Mouse (Mus musculus): ENCODE data around the gene Olfr1410. TPM values are rescaled to one million over a fixed set of nuclear protein-coding genes. Genes with fewer than 3 reads are reported as not detected.

Gene Olfr1410
- polyA plus RNA-seq (2015; fragmentation: Nextera tagmentation; extraction: Ambion mirVana): not detected in 2 replicates

DNA sequence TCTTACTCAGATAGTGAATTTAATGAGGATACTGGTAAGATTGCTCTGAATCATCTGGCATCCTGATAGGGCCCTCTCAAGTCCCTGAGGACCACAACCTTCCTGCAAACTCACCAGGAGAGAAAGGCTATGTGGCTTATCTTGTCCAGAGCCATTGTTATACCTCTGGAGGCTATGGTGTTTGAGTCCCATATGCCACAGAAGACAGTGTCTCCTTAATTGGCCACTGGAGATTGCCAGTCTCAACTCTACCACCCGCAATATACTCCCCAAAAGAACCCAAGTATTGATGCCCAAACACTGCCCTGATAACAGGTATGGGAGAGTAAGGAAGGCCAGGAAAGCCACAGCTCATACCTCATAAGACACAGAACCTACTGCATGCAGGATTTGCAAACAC, at the start of gene Olfr1410:
Olfr1410 (plus strand) TSS at position 301 of the 400 bp plus-strand sequence.
- H3K4me2 ChIP-seq: no peak within 1 kb of the TSS
- 56% methylated on average over 1 of the region's 1 CpGs for WGBS (ENCODE audit: insufficient replicate concordance)
- H3K27me3 ChIP-seq: no peaks in the 10 kb centered on the region
- no peaks in the 10 kb centered on the region for H3K9me3 ChIP-seq (replicated peaks)
- H3K9ac ChIP-seq: no peak within 1 kb of the TSS
- H3K27ac ChIP-seq (replicated peaks): no peak within 1 kb of the TSS
- H3K36me3 ChIP-seq (replicated peaks): no peaks in the 10 kb centered on the region
- H3K4me1 ChIP-seq (replicated peaks): no peaks in the 10 kb centered on the region
- no peak within 1 kb of the TSS for H3K4me3 ChIP-seq (replicated peaks)
- ATAC-seq (ENCODE audit: insufficient read depth): no peak

- no peak within 1 kb of the TSS for H3K27ac ChIP-seq (replicated peaks)
- H3K27me3 ChIP-seq: no peaks in the 10 kb centered on the region
- H3K4me1 ChIP-seq (replicated peaks): no peaks in the 10 kb centered on the region
- H3K36me3 ChIP-seq (replicated peaks): no peaks in the 10 kb centered on the region
- WGBS (ENCODE audit: insufficient replicate concordance): 52% methylated on average over 3 of the region's 3 CpGs
- H3K9me3 ChIP-seq (replicated peaks): no peaks in the 10 kb centered on the region
- ATAC-seq (ENCODE audit: insufficient read depth): no peak
- H3K9ac ChIP-seq: no peak within 1 kb of the TSS
- no peak within 1 kb of the TSS for H3K4me2 ChIP-seq
- H3K4me3 ChIP-seq (replicated peaks): no peak within 1 kb of the TSS
Observed at GRCm38 (mm10) chr1:92571022-92571421, 34.6 kb upstream of the Olfr1410 start, which contains the start of gene Olfr1413. Gene Olfr1413, plus strand, starts transcription at chr1:92571322.

- Histone ChIP-seq H3K27ac (replicated peaks) (no peak within 1 kb of the TSS), H3K36me3 (replicated peaks) (no peaks in the 10 kb centered on the region), H3K4me3 (replicated peaks) (no peak within 1 kb of the TSS), H3K9me3 (replicated peaks) (no peaks in the 10 kb centered on the region), H3K9ac (no peak within 1 kb of the TSS), H3K4me1 (replicated peaks) (no peaks in the 10 kb centered on the region), H3K4me2 (no peak within 1 kb of the TSS), H3K27me3 (no peaks in the 10 kb centered on the region)
- ATAC-seq (ENCODE audit: insufficient read depth): no peak
- WGBS (ENCODE audit: insufficient replicate concordance): 62% methylated on average over 2 of the region's 2 CpGs
Observed at GRCm38 (mm10) chr1:92585479-92585878, 20.1 kb upstream of the Olfr1410 start, which contains the start of gene Olfr1412. Gene Olfr1412, plus strand, starts transcription at chr1:92585779.

GRCm38 (mm10) chr1:92594111-92594510, 11.5 kb upstream of the Olfr1410 start, which contains the start of gene Olfr1411:
Gene Olfr1411, plus strand, starts transcription at chr1:92594411.
- Histone ChIP-seq H3K36me3 (replicated peaks) (no peaks in the 10 kb centered on the region), H3K9me3 (replicated peaks) (no peaks in the 10 kb centered on the region), H3K9ac (no peak within 1 kb of the TSS), H3K27me3 (no peaks in the 10 kb centered on the region), H3K4me3 (replicated peaks) (no peak within 1 kb of the TSS), H3K27ac (replicated peaks) (no peak within 1 kb of the TSS), H3K4me1 (replicated peaks) (no peaks in the 10 kb centered on the region), H3K4me2 (no peak within 1 kb of the TSS)
- ATAC-seq (ENCODE audit: insufficient read depth): no peak

- no peak for ATAC-seq (ENCODE audit: insufficient read depth)
- H3K27ac ChIP-seq (replicated peaks): no peak overlapping the region
- H3K36me3 ChIP-seq (replicated peaks): no peaks in the 10 kb centered on the region
- no peak overlapping the region for H3K9ac ChIP-seq
- no peaks in the 10 kb centered on the region for H3K9me3 ChIP-seq (replicated peaks)
- WGBS (ENCODE audit: insufficient replicate concordance): 64% methylated on average over 3 of the region's 3 CpGs
- no peak overlapping the region for H3K4me3 ChIP-seq (replicated peaks)
- no peaks in the 10 kb centered on the region for H3K4me1 ChIP-seq (replicated peaks)
- H3K27me3 ChIP-seq: no peaks in the 10 kb centered on the region
- no peak overlapping the region for H3K4me2 ChIP-seq
Observed at GRCm38 (mm10) chr1:92596019-92596418, 9.6 kb upstream of the Olfr1410 start.

DNA sequence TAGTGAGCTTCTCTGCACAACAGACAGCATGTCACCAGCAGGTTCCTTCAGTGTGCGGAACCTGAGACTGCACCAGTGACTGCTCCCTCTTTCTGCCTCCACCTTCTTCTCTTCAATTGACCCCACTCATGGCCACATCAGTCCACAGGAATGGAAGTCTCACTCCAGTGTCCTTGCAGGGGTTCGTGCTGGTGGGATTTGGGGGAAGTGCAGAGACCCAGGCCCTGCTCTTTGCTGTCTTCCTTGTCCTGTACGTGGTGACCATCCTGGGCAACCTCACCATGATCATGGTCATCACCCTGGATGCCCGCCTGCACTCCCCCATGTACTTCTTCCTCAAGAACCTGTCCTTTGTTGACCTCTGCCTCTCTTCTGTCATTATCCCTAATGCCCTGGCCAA, 2.1 kb downstream of the Olfr1410 start:
- WGBS (ENCODE audit: insufficient replicate concordance): 56% methylated on average over 4 of the region's 4 CpGs
- no peak for ATAC-seq (ENCODE audit: insufficient read depth)

GRCm38 (mm10) chr1:92611008-92611407, 5.4 kb downstream of the Olfr1410 start:
- Histone ChIP-seq H3K36me3 (replicated peaks) (no peaks in the 10 kb centered on the region), H3K27ac (replicated peaks) (no peak overlapping the region), H3K27me3 (no peaks in the 10 kb centered on the region; the same call in 1 of the 2 replicates), H3K9me3 (replicated peaks) (no peaks in the 10 kb centered on the region), H3K9ac (no peak overlapping the region), H3K4me3 (replicated peaks) (no peak overlapping the region), H3K4me2 (no peak overlapping the region), H3K4me1 (replicated peaks) (no peaks in the 10 kb centered on the region)
- ATAC-seq (ENCODE audit: insufficient read depth): no peak
- 6% methylated on average over 5 of the region's 5 CpGs for WGBS (ENCODE audit: insufficient replicate concordance)

More for the DNA sequence above, 2.1 kb downstream of the Olfr1410 start:
- no peaks in the 10 kb centered on the region for H3K9me3 ChIP-seq (replicated peaks)
- no peak overlapping the region for H3K4me3 ChIP-seq (replicated peaks)
- no peak overlapping the region for H3K9ac ChIP-seq
- no peak overlapping the region for H3K27ac ChIP-seq (replicated peaks)
- no peaks in the 10 kb centered on the region for H3K36me3 ChIP-seq (replicated peaks)
- no peaks in the 10 kb centered on the region; the same call in 1 of the 2 replicates for H3K27me3 ChIP-seq
- H3K4me2 ChIP-seq: no peak overlapping the region
- H3K4me1 ChIP-seq (replicated peaks): no peaks in the 10 kb centered on the region

DNA sequence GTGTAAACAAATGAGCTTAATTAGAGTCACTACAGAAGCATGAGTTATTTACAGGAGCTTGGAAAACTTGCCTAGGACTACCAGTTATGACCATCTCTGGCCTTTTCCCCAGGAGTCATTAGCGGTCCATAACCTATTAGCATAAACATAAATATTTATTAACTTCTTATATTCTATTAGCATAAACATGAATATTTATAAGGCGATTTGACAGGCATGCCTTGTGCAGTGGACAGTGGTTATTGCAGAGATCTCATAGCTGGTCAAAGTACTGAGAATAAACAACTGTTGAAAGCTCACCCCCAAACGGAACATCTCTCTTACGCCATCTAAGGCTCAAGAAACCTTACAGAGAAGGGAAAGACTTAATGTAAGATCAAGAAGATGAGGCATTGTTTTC, 7.6 kb downstream of the Olfr1410 start:
- H3K9ac ChIP-seq: no peak overlapping the region
- no peaks in the 10 kb centered on the region for H3K9me3 ChIP-seq (replicated peaks)
- H3K36me3 ChIP-seq (replicated peaks): no peaks in the 10 kb centered on the region
- no peak for ATAC-seq (ENCODE audit: insufficient read depth)
- H3K4me2 ChIP-seq: no peak overlapping the region
- WGBS (ENCODE audit: insufficient replicate concordance): 31% methylated on average over 4 of the region's 4 CpGs
- H3K4me3 ChIP-seq (replicated peaks): no peak overlapping the region
- no peak overlapping the region for H3K27ac ChIP-seq (replicated peaks)
- H3K27me3 ChIP-seq: no peaks in the 10 kb centered on the region; the same call in 1 of the 2 replicates
- H3K4me1 ChIP-seq (replicated peaks): no peaks in the 10 kb centered on the region

- 10% methylated on average over 1 of the region's 1 CpGs for WGBS (ENCODE audit: insufficient replicate concordance)
- ATAC-seq (ENCODE audit: insufficient read depth): no peak
Observed at GRCm38 (mm10) chr1:92614516-92614915, 8.9 kb downstream of the Olfr1410 start.

DNA sequence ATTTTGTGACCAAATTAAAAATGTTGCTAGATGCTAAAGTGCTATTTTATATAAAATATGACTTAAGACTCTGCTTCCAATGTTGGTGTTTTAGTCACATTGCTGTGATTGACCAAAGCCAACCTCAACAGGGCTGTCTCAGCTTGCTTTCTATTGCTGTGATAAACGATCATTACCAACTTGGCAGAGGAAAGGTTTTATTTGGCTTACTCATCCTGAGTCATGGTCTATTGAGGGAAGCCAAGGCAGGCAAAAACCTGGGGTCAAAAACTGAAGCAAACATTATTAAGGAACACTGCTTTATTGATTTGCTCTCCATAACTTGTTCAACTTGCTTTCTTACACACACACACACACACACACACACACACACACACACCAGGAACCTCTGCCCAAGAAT, 10.5 kb downstream of the Olfr1410 start:
- Histone ChIP-seq H3K36me3 (replicated peaks) (no peaks in the 10 kb centered on the region), H3K27me3 (no peaks in the 10 kb centered on the region; the same call in 1 of the 2 replicates), H3K27ac (replicated peaks) (no peak overlapping the region), H3K9ac (no peak overlapping the region), H3K4me2 (no peak overlapping the region), H3K9me3 (replicated peaks) (no peaks in the 10 kb centered on the region), H3K4me1 (replicated peaks) (no peaks in the 10 kb centered on the region), H3K4me3 (replicated peaks) (no peak overlapping the region)
- 45% methylated on average over 1 of the region's 1 CpGs for WGBS (ENCODE audit: insufficient replicate concordance)
- no peak for ATAC-seq (ENCODE audit: insufficient read depth)

More at GRCm38 (mm10) chr1:92614516-92614915, 8.9 kb downstream of the Olfr1410 start:
- Histone ChIP-seq H3K4me2 (no peak overlapping the region), H3K36me3 (replicated peaks) (no peaks in the 10 kb centered on the region), H3K9ac (no peak overlapping the region), H3K27ac (replicated peaks) (no peak overlapping the region), H3K9me3 (replicated peaks) (no peaks in the 10 kb centered on the region), H3K4me1 (replicated peaks) (no peaks in the 10 kb centered on the region), H3K4me3 (replicated peaks) (no peak overlapping the region), H3K27me3 (no peaks in the 10 kb centered on the region; the same call in 1 of the 2 replicates)

- Histone ChIP-seq H3K9ac (no peak within 1 kb of the TSS), H3K4me3 (replicated peaks) (no peak within 1 kb of the TSS), H3K4me1 (replicated peaks) (no peaks in the 10 kb centered on the region), H3K4me2 (no peak within 1 kb of the TSS), H3K36me3 (replicated peaks) (no peaks in the 10 kb centered on the region), H3K27ac (replicated peaks) (no peak within 1 kb of the TSS), H3K9me3 (replicated peaks) (no peaks in the 10 kb centered on the region), H3K27me3 (no peaks in the 10 kb centered on the region)
- ATAC-seq (ENCODE audit: insufficient read depth): no peak
- WGBS (ENCODE audit: insufficient replicate concordance): 37% methylated on average over 2 of the region's 2 CpGs
Observed at GRCm38 (mm10) chr1:92617488-92617887, 11.9 kb downstream of the Olfr1410 start, which contains the start of gene Olfr12. Gene Olfr12, plus strand, starts transcription at chr1:92617788.

- Histone ChIP-seq H3K4me3 (replicated peaks) (no peak overlapping the region), H3K4me2 (no peak overlapping the region), H3K4me1 (replicated peaks) (no peaks in the 10 kb centered on the region), H3K27me3 (no peaks in the 10 kb centered on the region), H3K9ac (no peak overlapping the region), H3K27ac (replicated peaks) (no peak overlapping the region), H3K9me3 (replicated peaks) (no peaks in the 10 kb centered on the region), H3K36me3 (replicated peaks) (no peaks in the 10 kb centered on the region)
- ATAC-seq (ENCODE audit: insufficient read depth): no peak
- WGBS (ENCODE audit: insufficient replicate concordance): 36% methylated on average over 4 of the region's 4 CpGs
Observed at GRCm38 (mm10) chr1:92618360-92618759, 12.8 kb downstream of the Olfr1410 start.

Data from liver, embryonic 15.5 days (tissue).